Mouse (Mus musculus): ENCODE results near the gene Procr.

DNA sequence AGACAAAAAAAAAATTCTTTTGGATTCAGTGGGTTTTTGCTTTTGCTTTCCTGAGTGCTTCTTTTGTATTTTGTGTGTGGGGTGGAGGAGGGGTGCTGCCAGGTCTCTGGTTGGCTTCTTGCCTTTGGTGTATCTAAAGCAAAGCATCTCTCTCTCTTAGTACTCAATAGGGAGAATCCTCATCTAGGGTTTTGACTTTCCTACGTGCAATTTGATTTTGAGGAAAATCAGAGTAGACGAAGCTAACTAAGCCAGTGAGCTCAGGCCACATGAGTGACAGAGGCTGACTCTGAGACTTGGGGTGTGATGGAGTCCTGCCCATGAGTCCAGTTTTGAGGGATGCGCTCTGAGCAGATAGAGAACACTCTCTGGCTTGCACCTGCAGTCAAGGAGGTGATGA, 28.6 kb downstream of the Procr start:
- TF ChIP-seq CTCF (IDR thresholded peaks at IDR 0.05; ENCODE audit: control insufficient read depth, insufficient read depth, insufficient read length) = no peak
- TF ChIP-seq MYOD1 (IDR thresholded peaks at IDR 0.05; ENCODE audit: control insufficient read depth, insufficient read length, low read depth) = no peak
